Mouse (Mus musculus): ENCODE measurements at regions not wholly inside any gene's neighbourhood (a gene's known extent, or its start where the extent isn't known, plus 50 kb on each side); places are given as distances from the start of the nearest gene placed in this dataset.

GRCm38 (mm10) chr1:121177136-121177907, 155.1 kb downstream of the Insig2 start:
- H3K9me3 ChIP-seq (replicated peaks; ENCODE audit: control insufficient read depth, low read length), result no peaks in the 10 kb centered on the region
- no peak overlapping the region for H3K9ac ChIP-seq (ENCODE audit: low read length)
- H3K27me3 ChIP-seq (ENCODE audit: control insufficient read depth, insufficient read depth, low read length), result peaks cover 45% of the 10 kb centered on the region
- H3K36me3 ChIP-seq (ENCODE audit: control insufficient read depth, insufficient read depth), result no peaks in the 10 kb centered on the region
- H3K4me3 ChIP-seq (ENCODE audit: low read length), result no peak overlapping the region
- H3K4me1 ChIP-seq (ENCODE audit: control insufficient read depth, insufficient read depth, low read length), result peaks cover 2% of the 10 kb centered on the region; the same call in 1 of the 2 replicates
- H3K4me2 ChIP-seq (ENCODE audit: low read depth, low read length), result no peak overlapping the region
- 9% methylated on average over 22 of the region's 22 CpGs for WGBS
- no peak for ATAC-seq (replicated peaks; ENCODE audit: extremely low read depth, insufficient read depth, low FRiP score)
- no peak overlapping the region for H3K27ac ChIP-seq (ENCODE audit: low read length)

- Histone ChIP-seq H3K4me3 (ENCODE audit: low read length) (peak overlapping the region; percentile 5), H3K4me1 (ENCODE audit: control insufficient read depth, insufficient read depth, low read length) (peaks cover 2% of the 10 kb centered on the region; the same call in 1 of the 2 replicates), H3K27me3 (ENCODE audit: control insufficient read depth, insufficient read depth, low read length) (peaks cover 45% of the 10 kb centered on the region), H3K27ac (ENCODE audit: low read length) (no peak overlapping the region), H3K9ac (ENCODE audit: low read length) (no peak overlapping the region), H3K9me3 (replicated peaks; ENCODE audit: control insufficient read depth, low read length) (no peaks in the 10 kb centered on the region), H3K36me3 (ENCODE audit: control insufficient read depth, insufficient read depth) (no peaks in the 10 kb centered on the region), H3K4me2 (ENCODE audit: low read depth, low read length) (peak overlapping the region; percentile 28; the same call in 1 of the 2 replicates)
- ATAC-seq (replicated peaks; ENCODE audit: extremely low read depth, insufficient read depth, low FRiP score), result no peak
- 2% methylated on average over 31 of the region's 31 CpGs for WGBS
Observed at GRCm38 (mm10) chr1:121177908-121178311, 154.5 kb downstream of the Insig2 start.

- no peak for ATAC-seq (replicated peaks; ENCODE audit: extremely low read depth, insufficient read depth, low FRiP score)
- Histone ChIP-seq H3K4me2 (ENCODE audit: low read depth, low read length) (no peak overlapping the region), H3K4me1 (ENCODE audit: control insufficient read depth, insufficient read depth, low read length) (peaks cover 2% of the 10 kb centered on the region; the same call in 1 of the 2 replicates), H3K9me3 (replicated peaks; ENCODE audit: control insufficient read depth, low read length) (no peaks in the 10 kb centered on the region), H3K27ac (ENCODE audit: low read length) (no peak overlapping the region), H3K4me3 (ENCODE audit: low read length) (no peak overlapping the region), H3K9ac (ENCODE audit: low read length) (no peak overlapping the region), H3K36me3 (ENCODE audit: control insufficient read depth, insufficient read depth) (no peaks in the 10 kb centered on the region), H3K27me3 (ENCODE audit: control insufficient read depth, insufficient read depth, low read length) (peaks cover 45% of the 10 kb centered on the region)
- 2% methylated on average over 17 of the region's 17 CpGs for WGBS
Observed at GRCm38 (mm10) chr1:121178611-121179245, 153.7 kb downstream of the Insig2 start.

GRCm38 (mm10) chr1:121180273-121181030, 151.9 kb downstream of the Insig2 start:
- ATAC-seq (replicated peaks; ENCODE audit: extremely low read depth, insufficient read depth, low FRiP score), result no peak
- peaks cover 38% of the 10 kb centered on the region for H3K27me3 ChIP-seq (ENCODE audit: control insufficient read depth, insufficient read depth, low read length)
- H3K4me2 ChIP-seq (ENCODE audit: low read depth, low read length), result peak overlapping the region; percentile 8; the same call in 1 of the 2 replicates
- no peaks in the 10 kb centered on the region for H3K9me3 ChIP-seq (replicated peaks; ENCODE audit: control insufficient read depth, low read length)
- peaks cover 2% of the 10 kb centered on the region; the same call in 1 of the 2 replicates for H3K4me1 ChIP-seq (ENCODE audit: control insufficient read depth, insufficient read depth, low read length)
- no peaks in the 10 kb centered on the region for H3K36me3 ChIP-seq (ENCODE audit: control insufficient read depth, insufficient read depth)
- H3K4me3 ChIP-seq (ENCODE audit: low read length), result no peak overlapping the region
- H3K27ac ChIP-seq (ENCODE audit: low read length), result no peak overlapping the region
- 20% methylated on average over 20 of the region's 20 CpGs for WGBS
- no peak overlapping the region for H3K9ac ChIP-seq (ENCODE audit: low read length)

GRCm38 (mm10) chr1:121188895-121189294, 143.5 kb downstream of the Insig2 start:
- Histone ChIP-seq H3K27ac (ENCODE audit: low read length) (no peak overlapping the region), H3K4me3 (ENCODE audit: low read length) (no peak overlapping the region), H3K4me1 (ENCODE audit: control insufficient read depth, insufficient read depth, low read length) (no peaks in the 10 kb centered on the region), H3K9ac (ENCODE audit: low read length) (no peak overlapping the region), H3K36me3 (ENCODE audit: control insufficient read depth, insufficient read depth) (no peaks in the 10 kb centered on the region), H3K27me3 (ENCODE audit: control insufficient read depth, insufficient read depth, low read length) (no peaks in the 10 kb centered on the region), H3K9me3 (replicated peaks; ENCODE audit: control insufficient read depth, low read length) (peaks cover 3% of the 10 kb centered on the region; the same call in 1 of the 2 replicates), H3K4me2 (ENCODE audit: low read depth, low read length) (no peak overlapping the region)
- WGBS, result 29% methylated on average over 2 of the region's 2 CpGs
- ATAC-seq (replicated peaks; ENCODE audit: extremely low read depth, insufficient read depth, low FRiP score), result no peak

GRCm38 (mm10) chr1:121194800-121195199, 137.6 kb downstream of the Insig2 start:
- Histone ChIP-seq H3K27me3 (ENCODE audit: control insufficient read depth, insufficient read depth, low read length) (no peaks in the 10 kb centered on the region), H3K4me1 (ENCODE audit: control insufficient read depth, insufficient read depth, low read length) (no peaks in the 10 kb centered on the region), H3K27ac (ENCODE audit: low read length) (no peak overlapping the region), H3K9me3 (replicated peaks; ENCODE audit: control insufficient read depth, low read length) (peaks cover 3% of the 10 kb centered on the region; the same call in 1 of the 2 replicates), H3K4me3 (ENCODE audit: low read length) (no peak overlapping the region), H3K9ac (ENCODE audit: low read length) (no peak overlapping the region), H3K36me3 (ENCODE audit: control insufficient read depth, insufficient read depth) (no peaks in the 10 kb centered on the region), H3K4me2 (ENCODE audit: low read depth, low read length) (no peak overlapping the region)
- no peak for ATAC-seq (replicated peaks; ENCODE audit: extremely low read depth, insufficient read depth, low FRiP score)
- WGBS, result 81% methylated on average over 4 of the region's 4 CpGs

GRCm38 (mm10) chr1:121215843-121216242, 116.5 kb downstream of the Insig2 start:
- no peak for ATAC-seq (replicated peaks; ENCODE audit: extremely low read depth, insufficient read depth, low FRiP score)
- no peaks in the 10 kb centered on the region for H3K4me1 ChIP-seq (ENCODE audit: control insufficient read depth, insufficient read depth, low read length)
- H3K27me3 ChIP-seq (ENCODE audit: control insufficient read depth, insufficient read depth, low read length), result no peaks in the 10 kb centered on the region
- H3K4me3 ChIP-seq (ENCODE audit: low read length), result no peak overlapping the region
- H3K9me3 ChIP-seq (replicated peaks; ENCODE audit: control insufficient read depth, low read length), result no peaks in the 10 kb centered on the region
- no peaks in the 10 kb centered on the region for H3K36me3 ChIP-seq (ENCODE audit: control insufficient read depth, insufficient read depth)
- 24% methylated on average over 2 of the region's 2 CpGs for WGBS
- H3K9ac ChIP-seq (ENCODE audit: low read length), result no peak overlapping the region
- no peak overlapping the region for H3K27ac ChIP-seq (ENCODE audit: low read length)
- H3K4me2 ChIP-seq (ENCODE audit: low read depth, low read length), result no peak overlapping the region

GRCm38 (mm10) chr1:121224250-121224649, 108.1 kb downstream of the Insig2 start:
- H3K9ac ChIP-seq (ENCODE audit: low read length), result no peak overlapping the region
- no peak for ATAC-seq (replicated peaks; ENCODE audit: extremely low read depth, insufficient read depth, low FRiP score)
- WGBS, result 82% methylated on average over 11 of the region's 11 CpGs
- H3K36me3 ChIP-seq (ENCODE audit: control insufficient read depth, insufficient read depth), result no peaks in the 10 kb centered on the region
- no peaks in the 10 kb centered on the region for H3K27me3 ChIP-seq (ENCODE audit: control insufficient read depth, insufficient read depth, low read length)
- H3K4me2 ChIP-seq (ENCODE audit: low read depth, low read length), result no peak overlapping the region
- no peak overlapping the region for H3K27ac ChIP-seq (ENCODE audit: low read length)
- H3K4me3 ChIP-seq (ENCODE audit: low read length), result no peak overlapping the region
- H3K4me1 ChIP-seq (ENCODE audit: control insufficient read depth, insufficient read depth, low read length), result no peaks in the 10 kb centered on the region
- H3K9me3 ChIP-seq (replicated peaks; ENCODE audit: control insufficient read depth, low read length), result no peaks in the 10 kb centered on the region

All from heart, embryonic 16.5 days (tissue).